In genomic region chr2:31996060-31996459, GRCm38 (mm10) we compare ENCODE assay signal across 17 mouse cellular contexts. TPM values are rescaled to one million over a fixed set of nuclear protein-coding genes. Genes with fewer than 3 reads are reported as not detected.
DNase-seq lines count a peak whose midpoint lies in the region; ATAC-seq and TF ChIP-seq lines count a peak whose summit lies in the region.
"Had no signal": no experiment of that assay in that cellular context is flagged by ENCODE, and none has a peak within 500 bp of the region (broad histone marks: within the 10 kb centered on the region; RNA-seq: fewer than 3 reads in every experiment).

No protein-coding gene starts in this region.

- TF ChIP-seq CTCF in heart, adult 2 months (IDR thresholded peaks at IDR 0.05), result no peak

- TF ChIP-seq EP300 in heart, adult 2 months (IDR thresholded peaks at IDR 0.05; ENCODE audit: insufficient read depth, low read depth, low read length), result no peak

- H3K79me2 ChIP-seq in heart, adult 2 months (replicated peaks; ENCODE audit: control insufficient read depth, insufficient read depth, low read length), result no peaks in the 10 kb centered on the region

- no peak overlapping the region for H3K9ac ChIP-seq in heart, adult 2 months (ENCODE audit: low read depth, low read length)
- H3K9ac ChIP-seq: embryonic facial prominence, embryonic 12.5 days; hindbrain, embryonic 12.5 days; intestine, embryonic 15.5 days; limb, embryonic 13.5 days; stomach, embryonic 15.5 days had no signal

- H3K27ac ChIP-seq in heart, adult 2 months, result no peak overlapping the region
- H3K27ac ChIP-seq: embryonic facial prominence, embryonic 12.5 days; hindbrain, embryonic 12.5 days; intestine, embryonic 15.5 days; kidney, postnatal 0 days; limb, embryonic 13.5 days; stomach, embryonic 15.5 days had no signal

- H3K4me3 ChIP-seq in heart, adult 2 months, result no peak overlapping the region
- H3K4me3 ChIP-seq: embryonic facial prominence, embryonic 12.5 days; hindbrain, embryonic 12.5 days; intestine, embryonic 15.5 days; limb, embryonic 13.5 days; stomach, embryonic 15.5 days had no signal

- H3K4me1 ChIP-seq in heart, adult 2 months (ENCODE audit: control insufficient read depth, insufficient read depth, low read length), result no peaks in the 10 kb centered on the region
- H3K4me1 ChIP-seq: embryonic facial prominence, embryonic 12.5 days; hindbrain, embryonic 12.5 days; intestine, embryonic 15.5 days; limb, embryonic 13.5 days; stomach, embryonic 15.5 days had no signal

- no peak for TF ChIP-seq POLR2A in heart, adult 2 months (IDR thresholded peaks at IDR 0.05; ENCODE audit: insufficient read depth, low read depth, low read length)

- no peaks in the 10 kb centered on the region for H3K36me3 ChIP-seq in heart, adult 2 months (ENCODE audit: control insufficient read depth, insufficient read depth, low read length)

- intact Hi-C loops in heart, adult 2 months (cut with DNase I), result no loop called here
- intact Hi-C loops in gastrocnemius, postnatal 14 days (cut with DNase I; ENCODE audit: low total_unique reads), result loop anchor here (10.0 kb wide), 1 partner anchor 209 kb away; no protein-coding TSS in a partner anchor

- ATAC-seq in frontal cortex, adult (ENCODE audit: low TSS enrichment), result peak; percentile 92
- ATAC-seq: intestine, embryonic 15.5 days had no signal

- WGBS in heart, adult 2 months, result 95% methylated on average over 13 of the region's 13 CpGs

- DNase-seq in layer of hippocampus, adult 11-12 months (ENCODE audit: low spot score), result peak; percentile 75
- peak; percentile 68 to 70 for DNase-seq in layer of hippocampus, postnatal 36 days
- peak; percentile 77 to 84 for DNase-seq in right cerebral cortex, adult 2 months (ENCODE audit: low spot score in 2 of 2)
- no peak for DNase-seq in heart, adult 2 months
- no peak for DNase-seq in retina, embryonic 14.5 days (ENCODE audit: low spot score)
- DNase-seq in gastrocnemius, postnatal 14 days, result no peak
- no peak for DNase-seq in lung, postnatal 4 days
- DNase-seq: midbrain, embryonic 14.5 days; spleen, adult 18-20 months; thymus, postnatal 4 days had no signal

- no peaks in the 10 kb centered on the region for H3K27me3 ChIP-seq in heart, adult 2 months (ENCODE audit: control insufficient read depth, insufficient read depth, low read length)
- H3K27me3 ChIP-seq: embryonic facial prominence, embryonic 12.5 days; hindbrain, embryonic 12.5 days; intestine, embryonic 15.5 days; limb, embryonic 13.5 days; stomach, embryonic 15.5 days had no signal

RNA-seq across cellular contexts. Expression of gene Nup214, which starts 21.8 kb away (rescaled TPM):
- total RNA-seq in layer of hippocampus, postnatal 36 days (2021), result 10 to 100 TPM; 54.1 to 66.7 TPM
- total RNA-seq in heart, adult 2 months (2021), result 10 to 100 TPM; 27.5 to 28.6 TPM
- polyA plus RNA-seq in heart, adult 2 months (2012; rRNA removed), result 18.5 and 18.6 TPM in 2 replicates
- 10 to 100 TPM; 20.0 to 20.6 TPM for total RNA-seq in gastrocnemius, postnatal 14 days (2021)

RNA-seq across cellular contexts. Expression of gene Aif1l, which starts 46.1 kb away (rescaled TPM):
- total RNA-seq in layer of hippocampus, postnatal 36 days (2021), result 1 to 10 TPM; 6.1 to 8.8 TPM
- total RNA-seq in heart, adult 2 months (2021), result 1 to 10 TPM; 2.4 to 2.7 TPM
- polyA plus RNA-seq in heart, adult 2 months (2012; rRNA removed), result 4.2 and 4.6 TPM in 2 replicates
- total RNA-seq in gastrocnemius, postnatal 14 days (2021), result 10 to 100 TPM; 16.0 to 18.2 TPM

Comparison
In these comparisons a context has a peak if more than half of its experiments do, and no peak if none do; other contexts are left out.
1. DNase-seq: peak in layer of hippocampus, adult 11-12 months (single experiment), layer of hippocampus, postnatal 36 days (2 of 2) and right cerebral cortex, adult 2 months (2 of 2); none in heart, adult 2 months (0 of 2), retina, embryonic 14.5 days (single experiment), gastrocnemius, postnatal 14 days (single experiment) and lung, postnatal 4 days (0 of 2).